Mouse (Mus musculus) embryonic fibroblast, embryonic 13.5 days (primary cell): Measurements from ENCODE around the gene Pld4. TPM values are rescaled to one million over a fixed set of nuclear protein-coding genes. Genes with fewer than 3 reads are reported as not detected.
A peak's percentile ranks its signal among the peaks of the same experiment; 100 is the strongest.

ENCODE experiments used
- H3K27ac ChIP-seq: 2 replicates; pipeline ENCODE4 v1.5.1; 2012; ENCODE audit warnings: low read length, control low read depth, inconsistent platforms; ENCODE audit not compliant: insufficient read depth
- H3K4me1 ChIP-seq: 2 replicates; pipeline ENCODE4 v1.6.1; 2011; ENCODE audit warnings: low read length; ENCODE audit not compliant: control insufficient read depth, insufficient read depth
- H3K4me3 ChIP-seq: 2 replicates; pipeline ENCODE4 v1.5.1; 2011; ENCODE audit warnings: mild to moderate bottlenecking, control low read depth, low read length; ENCODE audit not compliant: insufficient read depth
- CTCF ChIP-seq: IDR thresholded peaks from 2 replicates; pipeline ENCODE4 v1.5.1; 2011; ENCODE audit warnings: mild to moderate bottlenecking, control low read depth, low read length, moderate library complexity, borderline replicate concordance; ENCODE audit not compliant: insufficient read depth
- POLR2A ChIP-seq: IDR thresholded peaks from 2 replicates; pipeline ENCODE4 v1.6.1; 2011; ENCODE audit warnings: low read depth, mild to moderate bottlenecking, control low read depth, low read length, moderate library complexity
- polyA plus RNA-seq: library from polyadenylated mRNA; stranded (reverse); fragments of >200 nt; gene quantifications from 2 replicates; pipeline ENCODE4 v1.2.4, GENCODE M21; 2011; ENCODE audit warnings: low read depth; ENCODE audit not compliant: missing spikeins, insufficient read length

Pld4 gene
- polyA plus RNA-seq, 1 experiment, result 4.2 TPM

GRCm38 (mm10) chr12:112774481-112774880 lies 14.0 kb downstream of the Pld4 start:
- no peak for TF ChIP-seq POLR2A
- no peak for TF ChIP-seq CTCF
- no peak overlapping the region for H3K27ac ChIP-seq
- no peaks in the 10 kb centered on the region for H3K4me1 ChIP-seq
- no peak overlapping the region for H3K4me3 ChIP-seq

- peaks cover 9% of the 10 kb centered on the region; the same call in 1 of the 2 replicates for H3K4me1 ChIP-seq
- no peak overlapping the region for H3K4me3 ChIP-seq
- TF ChIP-seq POLR2A, result 0 out of 2 replicates have a peak, but pooled peaks have one; percentile 3
- TF ChIP-seq CTCF, result no peak
- no peak overlapping the region for H3K27ac ChIP-seq
These were observed 30.6 kb downstream of the Pld4 start for GRCm38 (mm10) chr12:112791026-112791425.

- H3K27ac ChIP-seq, result peak overlapping the region; percentile 98
- TF ChIP-seq CTCF (no peak), POLR2A (peak; percentile 61; the same call in 1 of the 2 replicates)
- peaks cover 27% of the 10 kb centered on the region for H3K4me1 ChIP-seq
- peak overlapping the region; percentile 73 for H3K4me3 ChIP-seq
These were observed 33.3 kb downstream of the Pld4 start for GRCm38 (mm10) chr12:112793601-112794355.

GRCm38 (mm10) chr12:112794356-112794816 lies 33.9 kb downstream of the Pld4 start:
- Histone ChIP-seq H3K4me3 (peak overlapping the region; percentile 73), H3K27ac (peak overlapping the region; percentile 98), H3K4me1 (peaks cover 30% of the 10 kb centered on the region)
- no peak for TF ChIP-seq CTCF
- peak; percentile 59 for TF ChIP-seq POLR2A

GRCm38 (mm10) chr12:112794998-112795397 lies 34.5 kb downstream of the Pld4 start:
- Histone ChIP-seq H3K27ac (peak overlapping the region; percentile 98), H3K4me3 (peak overlapping the region; percentile 73), H3K4me1 (peaks cover 30% of the 10 kb centered on the region)
- TF ChIP-seq CTCF (no peak), POLR2A (no peak; the same call in 1 of the 2 replicates)

GRCm38 (mm10) chr12:112795466-112796104 lies 35.1 kb downstream of the Pld4 start:
- Histone ChIP-seq H3K4me1 (peaks cover 30% of the 10 kb centered on the region), H3K4me3 (peak overlapping the region; percentile 73), H3K27ac (peak overlapping the region; percentile 98)
- no peak for TF ChIP-seq CTCF
- peak; percentile 94 for TF ChIP-seq POLR2A

- TF ChIP-seq CTCF (no peak), POLR2A (no peak)
- H3K27ac ChIP-seq, result peak overlapping the region; percentile 88
- H3K4me1 ChIP-seq, result peaks cover 30% of the 10 kb centered on the region
- no peak overlapping the region for H3K4me3 ChIP-seq
These were observed 36.4 kb downstream of the Pld4 start for GRCm38 (mm10) chr12:112796551-112797510.

GRCm38 (mm10) chr12:112797672-112798331 lies 37.3 kb downstream of the Pld4 start:
- TF ChIP-seq POLR2A (0 out of 2 replicates have a peak, but pooled peaks have one; percentile 19), CTCF (no peak)
- H3K27ac ChIP-seq, result peak overlapping the region; percentile 88
- H3K4me3 ChIP-seq, result no peak overlapping the region
- peaks cover 25% of the 10 kb centered on the region for H3K4me1 ChIP-seq

GRCm38 (mm10) chr12:112798332-112798681 lies 37.9 kb downstream of the Pld4 start:
- Histone ChIP-seq H3K4me3 (no peak overlapping the region), H3K4me1 (peaks cover 24% of the 10 kb centered on the region), H3K27ac (peak overlapping the region; percentile 88)
- no peak for TF ChIP-seq CTCF
- no peak; the same call in 1 of the 2 replicates for TF ChIP-seq POLR2A
